Mouse (Mus musculus) embryonic facial prominence, embryonic 13.5 days (tissue): ENCODE data around the gene 0610040J01Rik. TPM values are rescaled to one million over a fixed set of nuclear protein-coding genes. Genes with fewer than 3 reads are reported as not detected.
"Not testable (repeated sequence)": the region's sequence is repeated elsewhere in the genome, so short reads cannot be mapped to it uniquely, and the experiment has no call there.

Experiments used
- ATAC-seq: fragments of 200-750 bp; cut with Nextera tagmentation; 2 replicates; pipeline ENCODE4 v1.8.0; 2017; ENCODE audit warnings: low read depth; ENCODE audit not compliant: insufficient number of reproducible peaks, insufficient read depth, low FRiP score, low TSS enrichment
- H3K27ac ChIP-seq: fragments of 300-500 bp; sonication (generic); 2 replicates; pipeline ENCODE4 v1.5.1; 2015; ENCODE audit warnings: moderate library complexity, mild to moderate bottlenecking, inconsistent platforms
- H3K27me3 ChIP-seq: fragments of 300-500 bp; sonication (generic); 2 replicates; pipeline ENCODE4 v1.6.1; 2015; ENCODE audit warnings: mild to moderate bottlenecking, inconsistent platforms
- H3K36me3 ChIP-seq: fragments of 300-500 bp; sonication (generic); 2 replicates; pipeline ENCODE4 v1.6.1; 2015; ENCODE audit warnings: mild to moderate bottlenecking, inconsistent platforms
- H3K4me1 ChIP-seq: fragments of 300-500 bp; sonication (generic); 2 replicates; pipeline ENCODE4 v1.6.1; 2015; ENCODE audit warnings: inconsistent platforms
- H3K4me2 ChIP-seq: fragments of 300-500 bp; sonication (generic); 2 replicates; pipeline ENCODE4 v1.6.1; 2015; ENCODE audit warnings: moderate library complexity, mild to moderate bottlenecking, inconsistent platforms
- H3K4me3 ChIP-seq: fragments of 300-500 bp; sonication (generic); 2 replicates; pipeline ENCODE4 v1.5.1; 2015; ENCODE audit warnings: mild to moderate bottlenecking, inconsistent platforms
- H3K9ac ChIP-seq: fragments of 300-500 bp; sonication (generic); 2 replicates; pipeline ENCODE4 v1.6.1; 2015; ENCODE audit warnings: mild to moderate bottlenecking, inconsistent platforms
- H3K9me3 ChIP-seq: fragments of 300-500 bp; sonication (generic); 2 replicates; pipeline ENCODE4 v1.6.1; 2016; ENCODE audit warnings: inconsistent platforms
- WGBS: fragments of 180-500 bp; shearing (Covaris S2); methylation state at CpG from one replicate; pipeline ENCODE4 v1.1.7; 2015; ENCODE audit warnings: mixed read lengths; 5-methylcytosine and 5-hydroxymethylcytosine counted together
- polyA plus RNA-seq: library from polyadenylated mRNA; unstranded; fragments of >200 nt; fragmentation: Nextera tagmentation; extraction: Ambion mirVana; gene quantifications from 2 replicates; pipeline ENCODE4 v1.2.1, GENCODE M21; 2015

The 0610040J01Rik gene
- polyA plus RNA-seq, 1 experiment from 2014 or later: 3.2 TPM

GRCm38 (mm10) chr5:63879026-63879425 lies 66.9 kb downstream of the 0610040J01Rik start:
- Histone ChIP-seq H3K4me2 (no peak overlapping the region), H3K4me1 (peaks cover 10% of the 10 kb centered on the region), H3K27me3 (no peaks in the 10 kb centered on the region), H3K27ac (no peak overlapping the region), H3K9me3 (no peaks in the 10 kb centered on the region), H3K36me3 (no peaks in the 10 kb centered on the region), H3K4me3 (no peak overlapping the region), H3K9ac (no peak overlapping the region)
- ATAC-seq: no peak
- 54% methylated on average over 10 of the region's 10 CpGs for WGBS

DNA sequence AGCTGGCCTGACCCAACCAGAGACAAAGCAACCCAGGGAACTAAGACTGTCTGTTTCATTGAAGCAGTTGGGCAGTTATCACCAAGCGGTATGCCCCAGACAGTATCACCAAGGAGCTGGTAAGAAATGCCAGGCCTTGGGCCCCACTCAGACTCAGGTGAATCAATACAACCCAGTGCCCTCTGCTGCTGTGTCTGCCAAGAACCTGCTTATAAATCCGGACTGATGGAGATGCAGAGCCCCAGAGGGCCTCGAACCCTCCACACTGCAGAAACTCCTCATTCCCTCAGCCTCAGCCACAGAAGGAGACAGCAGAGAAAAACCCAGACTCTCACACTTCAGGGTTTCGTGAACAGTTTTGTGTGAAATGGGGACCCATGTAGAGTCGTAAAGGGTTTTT lies 74.1 kb downstream of the 0610040J01Rik start:
- Histone ChIP-seq H3K4me3 (no peak overlapping the region), H3K27me3 (no peaks in the 10 kb centered on the region), H3K4me2 (no peak overlapping the region), H3K36me3 (no peaks in the 10 kb centered on the region), H3K9ac (no peak overlapping the region), H3K4me1 (no peaks in the 10 kb centered on the region), H3K27ac (no peak overlapping the region), H3K9me3 (no peaks in the 10 kb centered on the region)
- ATAC-seq: no peak
- 88% methylated on average over 5 of the region's 5 CpGs for WGBS

- Histone ChIP-seq H3K9ac (no peak overlapping the region), H3K27ac (no peak overlapping the region), H3K9me3 (no peaks in the 10 kb centered on the region), H3K36me3 (no peaks in the 10 kb centered on the region), H3K27me3 (no peaks in the 10 kb centered on the region), H3K4me1 (no peaks in the 10 kb centered on the region), H3K4me3 (no peak overlapping the region), H3K4me2 (no peak overlapping the region)
- WGBS: 36% methylated on average over 6 of the region's 6 CpGs
- ATAC-seq: no peak
Observed at GRCm38 (mm10) chr5:63886709-63887108, 74.5 kb downstream of the 0610040J01Rik start.

- WGBS: 96% methylated on average over 4 of the region's 4 CpGs
- H3K4me3 ChIP-seq: no peak overlapping the region
- H3K9me3 ChIP-seq: no peaks in the 10 kb centered on the region
- H3K27ac ChIP-seq: no peak overlapping the region
- no peaks in the 10 kb centered on the region for H3K36me3 ChIP-seq
- H3K27me3 ChIP-seq: no peaks in the 10 kb centered on the region
- ATAC-seq: no peak
- H3K4me2 ChIP-seq: no peak overlapping the region
- no peaks in the 10 kb centered on the region for H3K4me1 ChIP-seq
- no peak overlapping the region for H3K9ac ChIP-seq
Observed at GRCm38 (mm10) chr5:63887111-63887510, 74.9 kb downstream of the 0610040J01Rik start.

- H3K36me3 ChIP-seq: no peaks in the 10 kb centered on the region
- H3K9ac ChIP-seq: no peak overlapping the region
- ATAC-seq: no peak
- H3K4me1 ChIP-seq: no peaks in the 10 kb centered on the region
- H3K27ac ChIP-seq: no peak overlapping the region
- H3K4me2 ChIP-seq: no peak overlapping the region
- H3K4me3 ChIP-seq: no peak overlapping the region
- no peaks in the 10 kb centered on the region for H3K27me3 ChIP-seq
- 79% methylated on average over 4 of the region's 4 CpGs for WGBS
- no peaks in the 10 kb centered on the region; the same call in 1 of the 2 replicates for H3K9me3 ChIP-seq
Observed at GRCm38 (mm10) chr5:63891241-63891640, 79.1 kb downstream of the 0610040J01Rik start.

- no peaks in the 10 kb centered on the region for H3K4me1 ChIP-seq
- no peak overlapping the region for H3K9ac ChIP-seq
- no peak for ATAC-seq
- H3K4me3 ChIP-seq: no peak overlapping the region
- no peak overlapping the region for H3K27ac ChIP-seq
- H3K4me2 ChIP-seq: no peak overlapping the region
- no peaks in the 10 kb centered on the region for H3K27me3 ChIP-seq
- no peaks in the 10 kb centered on the region for H3K36me3 ChIP-seq
- WGBS: 81% methylated on average over 6 of the region's 6 CpGs
- no peaks in the 10 kb centered on the region; the same call in 1 of the 2 replicates for H3K9me3 ChIP-seq
Observed at GRCm38 (mm10) chr5:63891912-63892311, 79.7 kb downstream of the 0610040J01Rik start.

DNA sequence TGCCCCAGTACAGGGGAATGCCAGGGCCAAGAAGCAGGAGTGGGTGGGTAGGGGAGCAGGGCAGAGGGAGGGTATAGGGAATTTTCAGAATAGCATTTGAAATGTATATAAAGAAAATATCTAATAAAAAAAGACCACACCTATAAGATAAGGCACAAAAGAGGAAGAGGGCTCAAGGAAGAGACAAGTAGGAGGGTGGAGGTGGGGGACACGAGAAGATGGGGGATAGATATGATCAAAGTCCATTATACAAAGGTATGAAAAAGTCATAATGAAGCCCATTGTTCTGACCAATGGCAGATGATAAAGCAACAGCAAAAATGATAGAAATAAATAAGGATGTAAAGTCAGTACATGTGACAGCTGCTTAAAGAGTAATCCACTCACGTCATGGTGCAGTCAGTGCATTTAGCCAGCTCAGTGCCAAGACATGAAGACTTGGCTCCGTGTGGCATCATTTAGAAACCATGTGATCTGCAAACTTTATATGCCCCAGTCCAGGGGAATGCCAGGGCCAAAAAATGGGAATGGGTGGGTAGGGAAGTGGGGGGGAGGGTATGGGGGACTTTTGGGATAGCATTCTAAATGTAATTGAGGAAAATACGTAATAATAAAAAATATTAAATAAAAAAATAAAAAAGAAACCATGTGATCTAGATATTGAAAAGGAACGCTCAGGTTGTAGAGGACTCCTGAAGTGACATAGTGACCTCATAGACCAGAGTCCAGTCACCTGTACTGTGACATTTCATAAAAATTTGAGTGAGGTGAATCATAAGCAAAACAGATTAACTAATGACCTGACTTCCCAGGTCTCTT lies 85.0 kb downstream of the 0610040J01Rik start:
- H3K36me3 ChIP-seq, H3K4me1 ChIP-seq, H3K4me3 ChIP-seq, H3K27ac ChIP-seq, H3K4me2 ChIP-seq, H3K27me3 ChIP-seq, ATAC-seq, H3K9ac ChIP-seq, H3K9me3 ChIP-seq: not testable (repeated sequence)
- WGBS: 86% methylated on average over 5 of the region's 5 CpGs

GRCm38 (mm10) chr5:63897820-63898110 lies 85.6 kb downstream of the 0610040J01Rik start:
- Histone ChIP-seq H3K36me3 (no peaks in the 10 kb centered on the region), H3K4me2 (no peak overlapping the region), H3K9ac (no peak overlapping the region), H3K27me3 (no peaks in the 10 kb centered on the region), H3K9me3 (no peaks in the 10 kb centered on the region; the same call in 1 of the 2 replicates), H3K4me1 (no peaks in the 10 kb centered on the region), H3K4me3 (no peak overlapping the region), H3K27ac (no peak overlapping the region)
- WGBS: 85% methylated on average over 3 of the region's 3 CpGs
- no peak for ATAC-seq

DNA sequence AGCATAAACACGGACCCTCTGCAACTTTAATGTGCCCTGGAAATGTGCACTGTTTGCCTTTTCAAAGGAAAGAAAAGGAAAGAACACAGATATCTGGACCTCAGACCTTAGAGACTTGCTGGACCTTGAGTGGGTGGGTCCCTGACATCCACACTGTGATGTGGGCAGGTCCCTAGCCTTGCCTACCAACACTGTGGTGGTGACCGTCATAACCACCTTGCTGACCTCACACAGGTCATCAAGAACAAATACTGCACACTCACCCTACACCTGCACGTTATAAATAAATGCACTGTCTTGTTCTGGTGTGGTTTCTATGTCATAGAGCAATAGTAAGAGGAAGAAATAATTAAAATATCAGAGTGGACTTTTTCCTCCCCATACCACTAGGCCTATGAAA lies 91.2 kb downstream of the 0610040J01Rik start:
- no peak overlapping the region for H3K27ac ChIP-seq
- no peak overlapping the region for H3K4me3 ChIP-seq
- WGBS: 80% methylated on average over 3 of the region's 3 CpGs
- ATAC-seq: no peak
- no peaks in the 10 kb centered on the region for H3K36me3 ChIP-seq
- H3K9me3 ChIP-seq: no peaks in the 10 kb centered on the region
- no peak overlapping the region for H3K4me2 ChIP-seq
- peaks cover 8% of the 10 kb centered on the region for H3K4me1 ChIP-seq
- H3K27me3 ChIP-seq: no peaks in the 10 kb centered on the region
- no peak overlapping the region for H3K9ac ChIP-seq

- WGBS: 40% methylated on average over 13 of the region's 13 CpGs
- Histone ChIP-seq H3K4me3 (no peak overlapping the region), H3K27ac (no peak overlapping the region), H3K4me1 (peaks cover 8% of the 10 kb centered on the region), H3K27me3 (no peaks in the 10 kb centered on the region), H3K4me2 (peak overlapping the region; percentile 26; the same call in 1 of the 2 replicates), H3K36me3 (peaks cover 6% of the 10 kb centered on the region; the same call in 1 of the 2 replicates), H3K9ac (peak overlapping the region; percentile 27; the same call in 1 of the 2 replicates), H3K9me3 (no peaks in the 10 kb centered on the region)
- ATAC-seq: no peak
Observed at GRCm38 (mm10) chr5:63906149-63907093, 94.3 kb downstream of the 0610040J01Rik start.

- no peak for ATAC-seq
- no peak overlapping the region for H3K9ac ChIP-seq
- WGBS: 28% methylated on average over 4 of the region's 4 CpGs
- no peak overlapping the region for H3K27ac ChIP-seq
- no peak overlapping the region for H3K4me2 ChIP-seq
- H3K36me3 ChIP-seq: peaks cover 6% of the 10 kb centered on the region; the same call in 1 of the 2 replicates
- H3K9me3 ChIP-seq: no peaks in the 10 kb centered on the region
- peaks cover 8% of the 10 kb centered on the region for H3K4me1 ChIP-seq
- H3K4me3 ChIP-seq: no peak overlapping the region
- H3K27me3 ChIP-seq: no peaks in the 10 kb centered on the region
Observed at GRCm38 (mm10) chr5:63907513-63907912, 95.3 kb downstream of the 0610040J01Rik start.
